Mouse (Mus musculus) MEL (cell line): ENCODE measurements around the gene Tbx3. TPM values are rescaled to one million over a fixed set of nuclear protein-coding genes. Genes with fewer than 3 reads are reported as not detected.

Source experiments
- DNase-seq: peaks from one replicate; pipeline ENCODE4 v3.0.0; 2011; ENCODE audit warnings: low read depth, low spot score
- H3K27ac ChIP-seq: 2 replicates; pipeline ENCODE4 v1.5.1; 2012; ENCODE audit warnings: low read depth, mild to moderate bottlenecking, control low read depth, low read length, moderate library complexity; ENCODE audit not compliant: control insufficient read depth
- H3K27me3 ChIP-seq, 2 experiments: fragments of 150-350 bp in 1 of 2; sonication (generic) in 1 of 2; 2 replicates each; pipeline ENCODE4 v1.6.1; 2012; ENCODE audit warnings: low read length in 2 of 2, mild to moderate bottlenecking in 2 of 2, improper control_type of control experiment in 1 of 2, moderate library complexity in 1 of 2; ENCODE audit not compliant: insufficient read depth in 2 of 2, control insufficient read depth in 1 of 2
- H3K36me3 ChIP-seq, 2 experiments: 2 replicates each; pipeline ENCODE4 v1.6.1; 2012 to 2014; ENCODE audit warnings: low read length in 2 of 2, improper control_type of control experiment in 1 of 2, inconsistent platforms in 1 of 2, mild to moderate bottlenecking in 1 of 2; ENCODE audit not compliant: insufficient read depth in 2 of 2, control insufficient read depth in 1 of 2
- H3K4me1 ChIP-seq, 2 experiments: fragments of 150-350 bp in 1 of 2; sonication (generic) in 1 of 2; 2 replicates each; pipeline ENCODE4 v1.6.1; 2012; ENCODE audit warnings: low read length in 2 of 2, improper control_type of control experiment in 1 of 2, mild to moderate bottlenecking in 1 of 2; ENCODE audit not compliant: insufficient read depth in 2 of 2, control insufficient read depth in 1 of 2
- H3K4me3 ChIP-seq, 2 experiments: fragments of 150-350 bp in 1 of 2; sonication (generic) in 1 of 2; 2 replicates each; pipeline ENCODE4 v1.5.1; 2012; ENCODE audit warnings: low read depth in 2 of 2, low read length in 2 of 2, mild to moderate bottlenecking in 2 of 2, moderate library complexity in 2 of 2, control low read depth in 1 of 2, improper control_type of control experiment in 1 of 2; ENCODE audit not compliant: control insufficient read depth in 1 of 2, insufficient read depth in 1 of 2
- H3K79me2 ChIP-seq: 2 replicates; pipeline ENCODE4 v1.6.1; 2012; ENCODE audit warnings: mild to moderate bottlenecking, low read length, moderate library complexity; ENCODE audit not compliant: control insufficient read depth, poor library complexity, insufficient read depth
- H3K9ac ChIP-seq: 2 replicates; pipeline ENCODE4 v1.6.1; 2012; ENCODE audit warnings: low read depth, mild to moderate bottlenecking, control low read depth, low read length, moderate library complexity; ENCODE audit not compliant: control insufficient read depth, poor library complexity, severe bottlenecking
- H3K9me3 ChIP-seq: fragments of 150-350 bp; sonication (generic); replicated peaks from 2 replicates; pipeline ENCODE4 v1.6.1; 2012; ENCODE audit warnings: mild to moderate bottlenecking, low read length, improper control_type of control experiment, moderate library complexity; ENCODE audit not compliant: insufficient read depth
- CHD1 ChIP-seq: IDR thresholded peaks from 2 replicates; pipeline ENCODE4 v1.6.1; 2012; ENCODE audit warnings: low read depth, mild to moderate bottlenecking, inconsistent platforms, low read length, improper control_type of control experiment
- CTCF ChIP-seq, 3 experiments: IDR thresholded peaks in 2 of 3; conservative IDR thresholded peaks in 1 of 3; 2 replicates each; pipeline ENCODE4 v1.5.1; 2011 to 2012; ENCODE audit warnings: low read length in 3 of 3, low read depth in 2 of 3, mild to moderate bottlenecking in 2 of 3, improper control_type of control experiment in 1 of 3, inconsistent platforms in 1 of 3, mixed read lengths in 1 of 3, moderate library complexity in 1 of 3; ENCODE audit not compliant: control insufficient read depth in 1 of 3, insufficient read depth in 1 of 3, poor library complexity in 1 of 3, severe bottlenecking in 1 of 3
- E2F4 ChIP-seq: IDR thresholded peaks from 2 replicates; pipeline ENCODE4 v1.6.1; 2011; ENCODE audit warnings: low read depth, low read length, improper control_type of control experiment, borderline replicate concordance
- ELF1 ChIP-seq: IDR thresholded peaks from 2 replicates; pipeline ENCODE4 v1.6.1; 2014; ENCODE audit warnings: low read depth, mild to moderate bottlenecking, inconsistent platforms, low read length, improper control_type of control experiment, moderate library complexity
- EP300 ChIP-seq, 2 experiments: IDR thresholded peaks; 2 replicates each; pipeline ENCODE4 v1.6.1; 2011; ENCODE audit warnings: improper control_type of control experiment in 2 of 2, low read length in 2 of 2, low read depth in 1 of 2, mild to moderate bottlenecking in 1 of 2
- GABPA ChIP-seq: IDR thresholded peaks from 2 replicates; pipeline ENCODE4 v1.6.1; 2012; ENCODE audit warnings: low read depth, mild to moderate bottlenecking, inconsistent platforms, low read length, improper control_type of control experiment, moderate library complexity
- JUND ChIP-seq: IDR thresholded peaks from 2 replicates; pipeline ENCODE4 v1.6.1; 2011; ENCODE audit warnings: low read depth, mild to moderate bottlenecking, improper control_type of control experiment, low read length
- KAT2A ChIP-seq: conservative IDR thresholded peaks from 2 replicates; pipeline ENCODE4 v1.6.1; 2012; ENCODE audit warnings: low read depth, low read length, improper control_type of control experiment, inconsistent platforms
- MAX ChIP-seq: IDR thresholded peaks from 2 replicates; pipeline ENCODE4 v1.6.1; 2011; ENCODE audit warnings: low read length, improper control_type of control experiment
- MEF2A ChIP-seq: IDR thresholded peaks from 2 replicates; pipeline ENCODE4 v1.6.1; 2014; ENCODE audit warnings: low read depth, mild to moderate bottlenecking, inconsistent platforms, low read length, improper control_type of control experiment; ENCODE audit not compliant: poor library complexity, insufficient replicate concordance, severe bottlenecking; ENCODE audit errors: extremely low read depth
- MXI1 ChIP-seq: IDR thresholded peaks from 2 replicates; pipeline ENCODE4 v1.6.1; 2011; ENCODE audit warnings: mild to moderate bottlenecking, low read depth, low read length, improper control_type of control experiment
- MYB ChIP-seq: IDR thresholded peaks from 2 replicates; pipeline ENCODE4 v1.6.1; 2011; ENCODE audit warnings: mild to moderate bottlenecking, low read depth, low read length, improper control_type of control experiment
- MYC ChIP-seq: IDR thresholded peaks from 2 replicates; pipeline ENCODE4 v1.6.1; 2011; ENCODE audit warnings: low read depth, mild to moderate bottlenecking, low read length, improper control_type of control experiment, moderate library complexity
- NELFE ChIP-seq: IDR thresholded peaks from 2 replicates; pipeline ENCODE4 v1.6.1; 2011; ENCODE audit warnings: low read depth, low read length, improper control_type of control experiment
- POLR2AphosphoS2 ChIP-seq: IDR thresholded peaks from 2 replicates; pipeline ENCODE4 v1.6.1; 2011; ENCODE audit warnings: low read length, improper control_type of control experiment
- POLR2AphosphoS5 ChIP-seq: IDR thresholded peaks from 2 replicates; pipeline ENCODE4 v1.6.1; 2012; ENCODE audit warnings: low read depth, borderline replicate concordance, mild to moderate bottlenecking, inconsistent platforms, low read length, moderate library complexity, mixed read lengths
- SIN3A ChIP-seq: IDR thresholded peaks from 2 replicates; pipeline ENCODE4 v1.6.1; 2012; ENCODE audit warnings: low read length, improper control_type of control experiment, inconsistent platforms
- SMC3 ChIP-seq: IDR thresholded peaks from 2 replicates; pipeline ENCODE4 v1.6.1; 2011; ENCODE audit warnings: low read depth, low read length, improper control_type of control experiment
- TBP ChIP-seq: IDR thresholded peaks from 2 replicates; pipeline ENCODE4 v1.8.0; 2011; ENCODE audit warnings: low read depth, low read length, improper control_type of control experiment
- TCF12 ChIP-seq: IDR thresholded peaks from 2 replicates; pipeline ENCODE4 v1.6.1; 2014; ENCODE audit warnings: low read depth, mild to moderate bottlenecking, inconsistent platforms, low read length, improper control_type of control experiment, moderate library complexity
- UBTF ChIP-seq: IDR thresholded peaks from 2 replicates; pipeline ENCODE4 v1.6.1; 2012; ENCODE audit warnings: low read depth, mild to moderate bottlenecking, inconsistent platforms, low read length, improper control_type of control experiment, moderate library complexity, borderline replicate concordance; ENCODE audit not compliant: insufficient read depth
- USF2 ChIP-seq, 2 experiments: IDR thresholded peaks; 2 replicates each; pipeline ENCODE4 v1.6.1; 2011 to 2012; ENCODE audit warnings: improper control_type of control experiment in 2 of 2, low read length in 2 of 2, borderline replicate concordance in 1 of 2, inconsistent platforms in 1 of 2, low read depth in 1 of 2, mild to moderate bottlenecking in 1 of 2; ENCODE audit not compliant: insufficient read depth in 1 of 2
- ZC3H11A ChIP-seq: IDR thresholded peaks from 2 replicates; pipeline ENCODE4 v1.6.1; 2012; ENCODE audit warnings: low read depth, mild to moderate bottlenecking, inconsistent platforms, low read length, improper control_type of control experiment
- ZKSCAN1 ChIP-seq: IDR thresholded peaks from 2 replicates; pipeline ENCODE4 v1.6.1; 2012; ENCODE audit warnings: low read depth, mild to moderate bottlenecking, inconsistent platforms, low read length, improper control_type of control experiment, moderate library complexity
- ZNF384 ChIP-seq: IDR thresholded peaks from 2 replicates; pipeline ENCODE4 v1.6.1; 2012; ENCODE audit warnings: low read depth, mild to moderate bottlenecking, inconsistent platforms, low read length, improper control_type of control experiment
- polyA plus RNA-seq, 2 experiments: library from polyadenylated mRNA; stranded (reverse) in 1 of 2; unstranded in 1 of 2; fragments of >175 nt in 1 of 2; fragments of >200 nt in 1 of 2; gene quantifications; 2 replicates each; pipeline versions ENCODE4 v1.2.1 to v1.2.4; 2012; ENCODE audit warnings: low replicate concordance in 2 of 2, low read depth in 1 of 2; ENCODE audit not compliant: insufficient read length in 2 of 2, insufficient read depth in 1 of 2, missing spikeins in 1 of 2
- total RNA-seq: library from RNA; depleted of rRNA; stranded (reverse); fragments of 300-350 nt; gene quantifications from 2 replicates; pipeline ENCODE4 v1.2.3, GENCODE M21; 2012

The Tbx3 gene
- total and polyA plus RNA-seq, 3 experiments, result not detected

- no peaks in the 10 kb centered on the region for H3K79me2 ChIP-seq
- no peak overlapping the region for H3K4me3 ChIP-seq
- H3K36me3 ChIP-seq, result no peaks in the 10 kb centered on the region
- no peak overlapping the region for H3K9ac ChIP-seq
- DNase-seq, result no peak
- no peaks in the 10 kb centered on the region for H3K4me1 ChIP-seq
- no peaks in the 10 kb centered on the region for H3K9me3 ChIP-seq
- no peak overlapping the region for H3K27ac ChIP-seq
- no peak for TF ChIP-seq KAT2A
- TF ChIP-seq MAX, result no peak
- no peak for TF ChIP-seq EP300 (IDR thresholded peaks at IDR 0.05; ENCODE audit: low read depth in 1 of 2, low read length in 2 of 2)
- no peak for TF ChIP-seq SIN3A
- no peak for TF ChIP-seq E2F4
- TF ChIP-seq POLR2AphosphoS2, result no peak
- no peak for TF ChIP-seq MYB
- TF ChIP-seq UBTF, result no peak
- no peak for TF ChIP-seq MXI1
- no peak for TF ChIP-seq SMC3
- no peak for TF ChIP-seq CHD1
- no peak for TF ChIP-seq TBP
- no peaks in the 10 kb centered on the region for H3K27me3 ChIP-seq
These were observed 13.1 kb upstream of the Tbx3 start for GRCm38 (mm10) chr5:119657362-119657761.

GRCm38 (mm10) chr5:119657804-119658203, 12.7 kb upstream of the Tbx3 start:
- H3K4me3 ChIP-seq, result no peak overlapping the region
- H3K9me3 ChIP-seq, result no peaks in the 10 kb centered on the region
- H3K27me3 ChIP-seq, result no peaks in the 10 kb centered on the region

More at GRCm38 (mm10) chr5:119657804-119658203, 12.7 kb upstream of the Tbx3 start:
- TF ChIP-seq ELF1 (no peak), JUND (no peak), NELFE (no peak), SIN3A (no peak), CTCF (IDR thresholded peaks at IDR 0.05 in 2 of 3, conservative IDR thresholded peaks at IDR 0.05 in 1 of 3; ENCODE audit: control insufficient read depth in 1 of 3, insufficient read depth in 1 of 3, low read depth in 2 of 3, low read length in 3 of 3, poor library complexity in 1 of 3, severe bottlenecking in 1 of 3) (no peak), ZKSCAN1 (no peak), MXI1 (no peak), POLR2AphosphoS2 (no peak), MYC (no peak), ZC3H11A (no peak), GABPA (no peak), E2F4 (no peak), POLR2AphosphoS5 (no peak), MAX (no peak), TCF12 (no peak), SMC3 (no peak), MEF2A (no peak), MYB (no peak), ZNF384 (no peak), USF2 (IDR thresholded peaks at IDR 0.05; ENCODE audit: borderline replicate concordance in 1 of 2, insufficient read depth in 1 of 2, low read depth in 1 of 2, low read length in 2 of 2) (no peak)
- Histone ChIP-seq H3K4me1 (no peaks in the 10 kb centered on the region), H3K79me2 (no peaks in the 10 kb centered on the region), H3K9ac (no peak overlapping the region), H3K36me3 (no peaks in the 10 kb centered on the region), H3K27ac (no peak overlapping the region)
- DNase-seq, result no peak
